Mouse (Mus musculus) large intestine, adult 2 months (tissue): Measurements from ENCODE around the gene Tmtc4. TPM values are rescaled to one million over a fixed set of nuclear protein-coding genes. Genes with fewer than 3 reads are reported as not detected.
A peak's percentile ranks its signal among the peaks of the same experiment; 100 is the strongest.

Experiments
- DNase-seq: peaks from one replicate; pipeline ENCODE4 v3.0.0-alpha.2; 2012; ENCODE audit warnings: low read depth, low spot score
- WGBS: fragments of 180-500 bp; shearing (Covaris S2); methylation state at CpG from one replicate; pipeline ENCODE4 v1.1.7; 2018; 5-methylcytosine and 5-hydroxymethylcytosine counted together
- polyA plus RNA-seq: library from polyadenylated mRNA; depleted of rRNA; stranded (reverse); fragments of >200 nt; gene quantifications from 2 replicates; pipeline ENCODE4 v1.2.3, GENCODE M21; 2012

The Tmtc4 gene
- polyA plus RNA-seq, 1 experiment = 8.2 TPM

DNA sequence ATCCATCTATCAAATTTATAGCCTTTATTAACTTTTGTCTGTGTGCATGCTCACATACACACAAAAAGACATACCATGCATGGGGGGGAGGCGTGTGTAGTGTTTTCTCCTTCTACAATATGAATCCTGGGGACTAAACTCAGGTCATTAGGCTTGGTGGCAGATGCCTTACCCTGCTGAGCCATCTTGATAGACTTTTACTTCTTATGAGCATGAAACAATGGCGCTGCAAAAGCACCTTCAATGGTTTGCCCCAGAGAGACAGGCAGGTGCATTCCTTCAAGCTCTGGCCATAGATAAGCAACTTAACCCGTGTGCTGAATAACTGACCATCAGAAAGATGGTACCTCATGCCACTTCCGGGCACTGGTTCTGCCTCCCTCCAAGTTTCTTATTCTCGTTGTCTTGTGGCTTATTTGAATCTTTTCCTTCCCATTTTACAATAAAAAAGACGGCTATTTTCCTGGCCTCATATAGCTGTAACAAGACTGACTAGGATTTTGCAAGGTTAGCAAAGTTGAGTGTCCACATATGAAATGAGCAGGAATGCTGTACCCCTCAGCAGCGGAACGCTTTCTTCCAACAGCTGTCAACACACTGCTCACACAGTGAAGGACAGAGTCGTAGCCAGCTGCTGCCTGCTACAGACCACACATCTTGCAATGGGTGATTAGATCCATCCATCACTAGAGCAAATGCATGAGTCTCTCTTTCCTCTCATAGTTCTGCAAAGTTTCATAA, 6.6 kb downstream of the Tmtc4 start:
- 87% methylated on average over 9 of the region's 9 CpGs for WGBS
- no peak for DNase-seq

DNA sequence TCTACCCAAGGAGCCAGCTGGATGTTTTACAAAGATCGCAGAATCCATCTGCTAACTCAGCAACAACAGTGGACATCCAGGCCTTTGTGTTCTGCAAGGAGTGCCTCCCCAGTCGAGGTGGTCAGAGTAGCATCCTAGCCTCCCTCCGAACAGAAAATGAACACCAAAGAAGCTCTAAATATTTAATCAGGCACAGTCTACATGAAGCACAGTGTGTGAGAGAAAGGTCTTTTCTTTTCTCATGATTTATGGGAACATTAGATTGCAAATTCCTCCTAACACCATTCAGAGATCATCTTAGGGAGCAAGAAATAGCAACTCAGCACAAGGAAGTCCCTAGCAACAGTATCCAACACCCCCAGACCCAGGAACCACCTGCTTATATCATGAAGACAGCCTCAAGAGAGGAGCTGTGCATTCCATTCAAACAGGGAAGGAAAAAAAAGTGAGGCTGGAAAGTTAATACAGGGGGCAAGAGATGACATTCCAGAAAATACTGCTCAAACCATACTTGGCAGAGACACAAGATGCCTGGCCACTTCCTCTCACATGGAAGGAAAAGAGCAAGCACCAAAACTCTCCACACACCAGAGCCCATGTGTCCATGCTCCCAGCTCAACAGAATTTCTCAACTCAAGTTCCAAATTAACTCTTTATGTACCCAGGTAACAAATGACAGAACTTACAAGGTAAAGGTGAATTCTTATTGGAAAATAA, 8.8 kb downstream of the Tmtc4 start:
- whole genome bisulfite sequencing = 73% methylated on average over 3 of the region's 3 CpGs
- no peak for DNase-seq

DNA sequence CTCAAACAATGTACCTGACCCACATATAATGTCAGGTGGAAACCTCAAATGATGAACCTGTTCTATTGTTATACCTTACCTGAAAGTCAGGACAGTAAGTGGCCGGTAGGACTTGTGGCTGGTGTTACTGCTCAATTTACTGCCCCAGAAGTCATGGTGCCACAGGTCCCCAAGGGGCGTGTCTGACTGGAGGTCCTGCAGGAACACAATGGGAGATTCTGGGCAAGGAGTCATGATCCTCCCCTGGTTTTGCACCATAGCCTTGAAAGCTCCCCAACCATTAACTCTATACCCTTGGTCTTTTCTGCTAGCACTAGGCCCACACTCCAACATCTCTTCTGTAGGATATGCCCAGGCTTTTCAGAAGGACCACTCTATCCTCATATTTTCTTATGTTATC, 10.7 kb downstream of the Tmtc4 start:
- 89% methylated on average over 2 of the region's 2 CpGs for WGBS
- DNase-seq = no peak

DNA sequence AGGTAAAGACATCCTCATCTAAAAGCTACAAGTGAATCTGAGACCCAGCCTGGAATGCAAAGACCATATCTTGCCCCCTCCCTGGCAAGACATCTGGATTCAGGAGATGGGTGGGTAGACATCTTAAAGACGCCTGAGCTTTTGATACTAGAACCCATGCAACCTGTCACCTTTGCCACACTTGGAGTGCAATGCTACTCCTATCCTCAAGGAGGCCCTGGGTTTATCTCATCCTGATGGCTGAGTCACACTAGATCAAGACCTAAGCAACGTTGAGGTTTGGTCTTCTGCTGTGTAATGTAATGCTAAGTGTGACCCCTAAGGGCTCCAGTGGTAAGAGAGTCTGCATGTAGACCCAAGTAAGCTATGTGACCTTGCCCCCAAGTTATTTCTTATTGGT, 15.8 kb downstream of the Tmtc4 start:
- 73% methylated on average over 2 of the region's 2 CpGs for WGBS
- DNase-seq = no peak

DNA sequence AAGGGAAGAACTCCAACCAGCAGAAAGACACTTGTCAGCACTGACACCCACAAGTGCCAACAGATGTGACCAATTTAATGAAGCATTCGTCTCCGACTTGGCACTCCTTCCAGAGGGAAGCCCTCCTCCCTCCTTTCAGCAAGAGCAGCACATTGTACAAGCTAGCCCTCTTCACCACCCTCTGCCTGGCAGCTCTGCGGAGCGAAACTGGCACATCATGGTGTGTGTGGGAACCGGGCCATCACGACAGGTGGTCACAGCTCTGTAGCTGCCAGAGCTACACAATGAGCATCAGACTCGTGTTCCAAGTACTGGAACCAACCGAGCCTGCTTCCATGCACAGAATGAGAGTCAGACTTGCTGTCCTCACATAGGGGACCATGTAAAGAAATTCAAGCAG, 25.9 kb downstream of the Tmtc4 start:
- no peak for DNase-seq

DNA sequence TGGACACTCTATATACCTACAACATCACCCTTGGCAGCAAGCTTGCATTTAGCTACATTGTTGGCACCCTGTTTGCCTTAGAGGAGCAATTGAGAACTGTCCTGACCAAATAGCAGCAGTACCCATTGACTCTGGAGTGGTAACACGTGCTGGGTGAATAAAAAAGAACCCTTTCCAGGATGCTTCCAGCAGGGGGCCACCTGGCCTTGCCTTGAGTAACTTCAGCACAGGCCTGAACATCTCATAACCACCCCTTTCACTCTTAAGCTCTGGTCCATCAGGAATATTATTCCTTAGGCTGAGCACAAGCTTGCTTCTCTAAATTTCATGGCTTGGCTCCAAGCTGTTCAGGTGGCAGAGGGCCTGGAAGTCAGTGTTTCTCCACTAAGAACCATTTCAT, 30.5 kb downstream of the Tmtc4 start:
- peak; percentile 7 for DNase-seq
- WGBS = 14% methylated on average over 1 of the region's 1 CpGs

More for the DNA sequence above, 25.9 kb downstream of the Tmtc4 start:
- 90% methylated on average over 8 of the region's 8 CpGs for WGBS

DNA sequence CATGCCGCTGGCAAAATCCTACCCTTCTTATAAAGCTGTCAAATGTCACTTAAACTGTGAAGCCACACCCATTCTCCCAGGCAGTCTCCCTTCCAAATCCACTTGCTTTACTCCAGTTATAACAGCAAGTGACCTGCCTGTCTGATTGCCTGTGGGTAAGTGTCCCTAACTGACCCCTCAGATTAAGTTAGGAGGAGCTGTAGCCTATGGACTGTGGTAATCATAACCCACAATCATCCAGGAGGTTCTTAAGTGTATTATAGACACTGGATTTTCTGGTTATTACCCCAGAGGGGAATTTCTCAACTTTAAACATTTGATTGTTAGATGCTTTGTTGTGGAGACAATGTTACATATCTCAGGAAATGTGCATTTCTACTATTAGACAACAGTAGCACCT, 31.3 kb downstream of the Tmtc4 start:
- DNase-seq = no peak
- 79% methylated on average over 1 of the region's 1 CpGs for WGBS

DNA sequence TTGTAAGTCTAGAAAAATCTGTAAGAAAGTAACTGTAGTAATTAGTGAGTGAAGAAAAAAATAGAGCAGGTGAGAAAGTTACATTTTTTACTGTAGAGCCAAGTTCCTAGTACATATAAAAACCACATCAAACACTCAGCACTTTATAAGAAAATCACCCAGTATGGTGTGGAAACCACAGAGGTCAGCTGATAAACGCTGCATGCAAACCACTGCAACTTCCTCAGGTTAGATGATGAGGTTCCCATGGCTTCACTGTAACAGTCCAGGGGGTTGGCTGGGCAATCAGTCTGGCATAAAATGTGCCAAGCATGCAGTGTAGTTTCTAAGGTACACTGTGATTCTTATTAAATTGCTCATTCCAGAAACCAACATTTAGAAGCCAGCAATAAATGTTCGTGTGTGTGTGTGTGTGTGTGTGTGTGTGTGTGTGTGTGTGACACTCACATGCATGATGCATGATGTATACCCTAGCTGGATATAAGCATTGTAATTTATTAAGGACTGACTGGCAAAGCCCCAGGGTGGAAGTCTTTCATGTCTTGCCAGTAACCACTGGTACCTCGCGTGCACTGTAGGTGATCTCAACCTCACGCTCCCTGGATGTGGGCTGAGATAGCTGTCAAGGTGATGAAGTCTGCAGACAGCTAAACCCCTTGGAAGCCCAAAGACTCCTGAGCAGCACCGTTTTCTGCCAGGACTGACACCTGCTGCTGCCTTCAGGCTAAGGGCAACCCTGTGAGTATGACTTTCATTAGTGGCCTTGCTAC, 32.0 kb downstream of the Tmtc4 start:
- no peak for DNase-seq
- 76% methylated on average over 6 of the region's 6 CpGs for WGBS

DNA sequence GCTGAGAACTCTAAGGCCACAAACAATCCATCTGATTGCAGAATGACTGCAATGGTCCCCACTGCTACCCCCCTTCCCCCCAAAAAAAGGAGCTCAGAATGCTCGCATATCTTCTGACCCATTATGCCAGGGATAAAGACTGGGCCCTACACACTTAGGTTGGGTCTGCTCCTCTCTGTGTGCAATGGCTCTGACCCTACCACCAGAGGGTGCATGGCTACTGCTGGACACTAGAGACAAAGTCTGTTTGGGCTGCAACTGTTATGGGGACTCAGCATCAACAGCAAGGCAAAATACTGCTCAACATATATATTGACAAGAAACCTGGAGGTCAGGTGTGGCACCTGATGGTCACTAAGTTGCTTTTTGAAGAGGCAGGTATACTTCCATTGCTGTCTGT, 32.9 kb downstream of the Tmtc4 start:
- WGBS = 90% methylated on average over 1 of the region's 1 CpGs
- DNase-seq = no peak

DNA sequence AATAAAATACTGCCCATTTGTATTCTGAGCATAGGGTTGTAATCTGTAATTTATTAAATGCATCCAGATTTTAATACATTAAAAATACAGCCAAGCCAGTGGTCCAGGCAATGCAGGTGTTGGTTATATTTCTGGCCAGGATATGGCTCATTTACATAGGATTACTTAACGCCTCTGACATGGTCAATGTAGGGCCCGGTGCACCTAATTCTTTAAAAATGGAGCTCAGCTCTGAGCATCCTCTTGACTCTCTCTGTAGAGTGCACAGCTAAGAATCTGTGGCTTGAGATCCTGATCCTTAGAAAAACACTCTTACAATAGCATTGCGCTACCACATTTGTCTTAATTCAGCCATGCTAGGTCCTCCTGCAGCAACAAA, 40.4 kb downstream of the Tmtc4 start:
- 65% methylated on average over 3 of the region's 3 CpGs for WGBS
- no peak for DNase-seq

DNA sequence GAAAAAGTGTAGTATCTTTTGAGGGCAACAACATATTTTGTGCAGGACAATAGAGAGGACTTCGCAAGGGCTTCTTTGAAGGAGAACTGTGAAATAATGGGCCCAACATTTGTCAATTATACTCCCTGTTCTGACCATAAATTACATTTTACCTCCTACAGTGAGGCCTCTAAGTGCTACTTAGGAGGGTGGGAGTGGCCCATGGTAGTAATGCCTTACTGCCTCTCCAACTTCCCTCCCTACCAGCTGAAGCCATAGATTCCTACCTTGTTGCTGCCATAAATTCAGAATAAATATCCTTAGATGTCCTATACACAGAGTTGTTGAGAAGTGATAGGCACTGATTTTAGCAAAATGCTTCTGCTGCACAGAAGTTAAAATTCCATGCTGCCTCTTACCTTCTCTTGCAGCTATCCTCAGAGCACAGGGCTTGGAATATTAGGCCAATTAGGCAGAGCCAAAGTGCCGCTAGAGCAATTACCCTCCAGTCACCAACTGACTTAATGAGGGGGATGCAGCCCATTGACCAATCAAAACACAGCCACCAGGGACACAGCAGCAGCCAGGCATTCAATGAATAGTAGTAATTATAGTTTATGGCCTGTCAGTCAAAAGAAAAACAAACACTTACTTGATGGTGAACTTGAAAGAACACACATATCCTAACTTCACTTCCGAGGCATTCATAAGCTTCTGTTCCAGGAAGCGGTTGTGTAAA, 40.9 kb downstream of the Tmtc4 start:
- whole genome bisulfite sequencing = 39% methylated on average over 4 of the region's 4 CpGs

DNA sequence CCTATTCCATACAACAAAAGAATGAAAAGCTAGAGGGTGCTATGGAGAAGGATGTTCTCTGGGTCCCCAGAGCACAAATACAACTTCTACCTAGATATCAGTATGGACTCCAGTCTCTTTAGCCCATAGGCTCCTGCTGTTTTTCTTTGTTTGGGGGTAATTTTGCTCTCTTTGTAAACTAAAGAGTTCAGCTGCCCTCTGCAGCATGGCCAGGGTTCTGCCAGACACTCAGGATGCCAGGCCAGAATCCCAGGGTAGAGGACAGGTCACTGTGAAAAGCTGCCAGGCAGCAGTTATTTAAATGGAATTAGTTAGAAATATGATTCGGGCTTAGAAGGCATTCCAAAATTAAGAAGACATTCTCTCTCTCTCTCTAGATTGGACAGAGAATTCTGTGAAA, 47.4 kb downstream of the Tmtc4 start:
- WGBS = 94% methylated on average over 1 of the region's 1 CpGs
- DNase-seq = no peak

More for the DNA sequence above, 40.9 kb downstream of the Tmtc4 start:
- DNase-seq = peak; percentile 28

DNA sequence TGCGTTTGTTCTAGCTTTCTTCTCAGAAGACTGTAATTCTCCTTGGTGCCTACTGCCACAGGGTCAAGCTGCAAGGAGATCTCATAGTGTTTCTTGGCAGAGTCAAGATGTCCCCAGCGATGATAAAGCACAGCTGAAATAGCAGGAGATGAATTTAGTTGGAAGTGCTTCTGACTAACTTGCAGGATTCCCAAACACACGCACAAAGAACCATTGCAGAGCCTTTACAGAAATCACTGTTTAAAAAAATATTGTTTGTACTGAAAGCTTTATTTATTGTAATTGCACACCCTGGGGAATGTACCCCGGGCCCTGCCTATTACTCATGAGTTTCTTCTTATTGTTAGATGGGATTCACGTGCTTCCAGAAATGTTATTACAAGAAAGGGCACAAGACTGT, 63.8 kb downstream of the Tmtc4 start:
- DNase-seq = no peak
- WGBS = 74% methylated on average over 5 of the region's 5 CpGs

DNA sequence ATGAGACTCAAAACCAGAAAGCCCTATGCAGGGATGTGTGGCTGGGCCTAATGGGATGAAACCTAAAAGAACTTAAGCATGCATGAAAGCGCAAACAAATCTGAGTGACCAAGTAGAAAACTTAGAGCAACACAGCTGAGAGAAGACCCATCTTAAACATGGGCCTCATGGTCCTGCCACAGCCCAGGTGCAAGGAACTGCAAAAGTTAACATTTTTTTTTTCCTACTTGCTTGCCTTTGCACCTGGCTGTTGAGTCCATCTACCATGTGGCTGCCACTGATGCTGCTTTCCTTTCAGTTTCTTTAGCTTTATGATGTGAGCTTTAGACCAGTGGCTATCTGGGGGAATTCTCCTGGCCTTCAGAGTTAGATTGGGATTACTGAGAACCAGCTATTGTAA, 66.2 kb downstream of the Tmtc4 start:
- 100% methylated on average over 1 of the region's 1 CpGs for WGBS
- DNase-seq = no peak

DNA sequence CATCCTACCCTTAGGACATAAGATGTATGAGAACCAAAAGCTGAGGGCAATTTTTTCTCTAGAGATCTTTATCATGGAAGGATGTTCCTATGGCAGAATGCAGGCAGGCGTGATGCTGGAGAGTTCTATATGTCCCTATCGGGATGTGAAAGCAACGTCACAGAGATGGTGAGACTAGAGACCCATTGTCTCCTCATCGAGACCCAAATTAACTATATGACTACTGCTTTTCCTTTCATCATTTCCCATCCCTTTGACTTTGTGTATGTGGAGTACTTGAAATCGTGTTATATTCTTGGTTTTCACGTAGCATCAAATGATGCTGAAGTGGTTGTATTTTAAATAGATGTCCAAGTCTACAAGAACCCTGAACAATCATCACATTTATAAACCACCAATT, 70.2 kb downstream of the Tmtc4 start, which contains the start of gene Ggact:
Gene Ggact (minus strand): TSS at position 101 of the 400 bp plus-strand sequence.
- DNase-seq = no peak
- 77% methylated on average over 6 of the region's 6 CpGs for WGBS

DNA sequence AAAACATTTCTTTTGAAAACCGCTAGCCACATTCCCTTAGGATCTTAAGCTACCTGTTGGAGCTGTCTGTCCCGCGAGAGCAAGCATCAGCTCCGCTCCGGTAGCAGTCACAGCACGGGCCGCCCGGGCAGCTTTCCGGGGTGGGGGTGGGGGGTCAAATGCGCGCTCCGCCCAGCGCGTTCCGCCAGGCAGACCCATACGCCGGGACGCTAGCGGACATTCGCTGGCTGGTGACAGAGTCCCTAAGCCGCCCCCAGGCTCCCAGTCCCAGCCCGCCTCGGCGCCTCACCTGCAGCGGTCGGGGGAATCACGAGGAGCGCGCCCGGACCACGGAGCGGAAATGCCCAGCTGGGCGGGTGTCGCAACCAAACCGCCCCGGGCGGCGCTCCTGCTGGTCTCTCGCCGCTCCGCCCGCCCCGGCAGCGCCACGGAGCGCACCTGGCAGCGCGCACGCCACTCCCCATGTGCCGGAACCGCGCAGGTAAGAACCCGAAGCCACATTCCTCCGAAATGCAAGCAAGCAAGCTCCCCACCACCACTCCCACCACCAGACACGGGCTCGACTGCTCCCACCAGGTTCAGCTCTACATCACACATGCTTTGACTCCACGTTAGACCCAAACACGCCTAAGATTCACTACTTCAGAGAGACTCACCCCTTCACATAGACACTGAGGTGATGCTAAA, 70.9 kb downstream of the Tmtc4 start:
- WGBS = under 1% methylated on average over 57 of the region's 58 CpGs
- no peak for DNase-seq

DNA sequence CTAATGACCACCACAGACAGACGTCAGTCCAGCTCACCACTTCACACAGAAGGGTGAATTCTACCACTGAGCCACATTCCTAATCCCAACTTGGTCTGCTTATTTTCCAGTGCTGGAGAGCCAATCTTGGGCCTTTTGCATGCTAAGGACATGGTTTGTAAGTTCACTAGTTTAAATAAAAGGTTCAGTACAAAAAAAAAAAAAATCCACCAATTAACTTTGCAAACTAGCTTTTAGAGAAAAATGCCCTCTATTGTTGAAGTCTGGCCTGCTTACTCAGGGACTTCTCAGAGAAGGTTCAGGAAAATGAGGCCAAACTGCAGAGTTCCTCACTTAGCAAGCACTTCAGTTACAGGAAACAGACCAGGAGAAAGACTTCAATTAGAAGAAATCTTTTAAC, 71.7 kb downstream of the Tmtc4 start:
- 25% methylated on average over 1 of the region's 1 CpGs for WGBS
- DNase-seq = no peak

DNA sequence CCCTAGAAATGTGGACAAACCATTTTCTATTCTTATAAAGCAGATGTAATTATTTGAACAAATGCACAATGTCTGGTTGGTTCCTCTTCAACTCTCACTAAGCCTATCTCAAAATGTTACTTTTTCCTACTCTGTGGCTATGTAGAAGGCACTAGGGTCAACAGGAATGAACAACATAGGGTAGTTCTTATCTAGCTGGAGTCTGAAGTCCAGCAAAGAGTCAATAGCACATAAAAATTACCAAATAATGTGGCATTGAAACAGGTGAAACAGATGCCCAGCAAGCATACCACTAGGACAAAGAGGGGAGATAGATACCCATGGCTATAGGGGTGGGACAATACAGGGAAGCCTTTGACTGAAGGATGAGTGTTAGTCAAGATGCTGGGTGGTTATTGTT, 72.6 kb downstream of the Tmtc4 start:
- DNase-seq = no peak

DNA sequence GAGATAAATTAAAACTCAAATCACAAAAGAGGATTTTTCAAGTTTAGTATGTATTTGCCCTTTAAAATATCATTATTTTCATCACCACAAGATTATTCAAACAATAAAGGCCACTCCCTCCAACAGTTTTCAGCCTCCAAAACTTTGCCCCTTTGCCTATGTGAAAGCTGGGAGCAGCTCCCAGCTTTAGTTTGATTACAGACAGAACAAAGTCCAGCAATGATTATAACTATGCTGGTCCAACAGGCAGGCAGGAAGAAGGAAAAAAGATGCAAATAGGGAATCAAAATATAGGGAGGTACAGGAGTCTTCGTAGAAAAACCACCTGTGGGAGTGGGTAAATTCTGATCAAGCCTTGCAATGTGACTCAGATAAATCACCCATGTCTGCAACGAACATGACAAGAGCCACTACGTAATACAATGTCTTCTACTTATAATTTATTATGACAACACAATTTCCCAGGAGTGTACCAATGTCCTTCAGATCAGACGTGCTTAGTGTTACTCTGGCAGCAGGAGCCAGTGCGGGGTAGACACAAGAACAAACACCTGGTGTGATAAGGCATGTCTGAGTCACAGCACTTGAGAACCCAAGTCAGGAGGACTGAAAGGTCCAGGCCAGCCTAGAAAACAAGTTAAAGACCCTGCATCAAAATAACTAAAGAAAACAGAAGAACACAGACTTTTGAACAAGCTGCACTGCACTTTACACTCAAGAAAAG, 74.3 kb downstream of the Tmtc4 start:
- peak; percentile 64 for DNase-seq
- WGBS = 25% methylated on average over 5 of the region's 5 CpGs
